ENCODE assay signal across 7 mouse cellular contexts in the genomic region with DNA sequence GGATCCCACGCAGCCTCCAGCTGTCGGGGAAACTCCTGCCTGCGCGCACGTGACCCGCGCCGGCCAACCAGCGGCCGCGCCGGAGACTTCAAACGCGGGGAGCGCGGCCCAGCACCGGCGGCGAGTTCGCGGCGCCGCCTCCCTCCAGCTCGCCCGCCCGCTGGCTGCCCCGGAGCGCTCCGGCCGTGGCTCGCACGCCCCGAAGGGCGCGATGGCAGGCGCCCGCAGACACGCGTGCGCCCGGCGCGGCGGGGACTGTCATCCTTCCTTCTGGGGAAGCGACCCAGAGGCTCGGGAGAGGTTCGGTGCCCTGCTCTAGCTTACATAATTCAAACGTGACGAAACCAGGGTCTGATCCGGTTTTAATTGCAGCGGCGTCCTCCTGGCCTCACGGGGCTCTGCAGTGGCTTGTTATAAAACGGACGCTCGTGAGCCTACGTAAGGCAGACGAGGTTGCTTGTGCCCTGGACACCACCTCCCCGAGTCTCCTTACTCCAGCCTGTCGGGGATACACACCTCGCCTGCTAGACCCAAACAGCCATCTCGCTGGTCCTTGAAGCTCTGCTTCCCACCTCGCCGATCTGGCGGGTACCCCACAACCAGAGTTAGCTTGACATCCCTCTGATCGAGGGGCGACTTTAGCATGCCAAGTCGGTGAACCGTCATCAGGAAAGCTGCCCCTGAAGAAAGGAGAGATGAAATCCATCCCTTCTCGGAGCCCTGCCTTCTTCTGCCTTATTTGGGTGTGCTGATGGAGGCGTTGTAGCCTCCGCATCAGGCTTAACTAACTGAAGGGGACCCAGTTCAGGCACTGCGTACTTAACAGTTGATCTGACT. TPM values are rescaled to one million over a fixed set of nuclear protein-coding genes. Genes with fewer than 3 reads are reported as not detected.
DNase-seq lines count a peak whose midpoint lies in the region; ATAC-seq and TF ChIP-seq lines count a peak whose summit lies in the region.

A gene (minus strand): TSS at position 11 of the 837 bp plus-strand sequence.

- peak within 1 kb of the TSS; percentile 89 for H3K27ac ChIP-seq in intestine, postnatal 0 days (ENCODE audit: low read depth, low read length)
- H3K27ac ChIP-seq in midbrain, embryonic 12.5 days (replicated peaks): peak within 1 kb of the TSS; percentile 93
- 0 out of 2 replicates have a peak within 1 kb of the TSS, but pooled peaks have one; percentile 5 for H3K27ac ChIP-seq in small intestine, adult 2 months (ENCODE audit: insufficient read depth, low read depth, low read length)

- H3K27me3 ChIP-seq in intestine, postnatal 0 days (replicated peaks; ENCODE audit: control insufficient read depth, insufficient read depth, low read length): no peaks in the 10 kb centered on the region
- H3K27me3 ChIP-seq in midbrain, embryonic 12.5 days: no peaks in the 10 kb centered on the region
- no peaks in the 10 kb centered on the region for H3K27me3 ChIP-seq in small intestine, adult 2 months (ENCODE audit: control insufficient read depth, insufficient read depth, low read length)

- H3K36me3 ChIP-seq in intestine, postnatal 0 days (ENCODE audit: control insufficient read depth, insufficient read depth): peaks cover 9% of the 10 kb centered on the region
- H3K36me3 ChIP-seq in midbrain, embryonic 12.5 days: peaks cover 6% of the 10 kb centered on the region; the same call in 1 of the 2 replicates
- H3K36me3 ChIP-seq in small intestine, adult 2 months (ENCODE audit: control insufficient read depth, insufficient read depth, low read length): no peaks in the 10 kb centered on the region

- TF ChIP-seq CTCF in intestine, postnatal 0 days (IDR thresholded peaks at IDR 0.05; ENCODE audit: low read depth): no peak
- no peak for TF ChIP-seq CTCF in small intestine, adult 2 months (IDR thresholded peaks at IDR 0.05; ENCODE audit: extremely low read depth, insufficient read length, insufficient replicate concordance, low read depth, low read length)

- DNase-seq in adrenal gland, adult 8-10 months: peak; percentile 78
- DNase-seq in embryo, embryonic 9.5 days (ENCODE audit: extremely low spot score): peak; percentile 82
- no peak for DNase-seq in gonadal fat pad, adult 2 months (ENCODE audit: low read depth)
- peak; percentile 85 for DNase-seq in left cerebral cortex, postnatal 4 days

- under 1% methylated on average over 55 of the region's 73 CpGs for WGBS in intestine, postnatal 0 days
- under 1% methylated on average over 73 of the region's 73 CpGs for WGBS in midbrain, embryonic 12.5 days
- under 1% methylated on average over 73 of the region's 73 CpGs for WGBS in small intestine, adult 2 months

- no peak for TF ChIP-seq POLR2A in small intestine, adult 2 months (IDR thresholded peaks at IDR 0.05; ENCODE audit: low read depth, low read length)

- H3K4me1 ChIP-seq in intestine, postnatal 0 days (replicated peaks; ENCODE audit: control insufficient read depth, insufficient read depth, low read length): no peaks in the 10 kb centered on the region
- H3K4me1 ChIP-seq in midbrain, embryonic 12.5 days: peaks cover 17% of the 10 kb centered on the region
- no peaks in the 10 kb centered on the region; the same call in 1 of the 2 replicates for H3K4me1 ChIP-seq in small intestine, adult 2 months (ENCODE audit: control insufficient read depth, insufficient read depth, insufficient read length, low read length)

- no peaks in the 10 kb centered on the region for H3K9me3 ChIP-seq in intestine, postnatal 0 days (ENCODE audit: control insufficient read depth)
- no peaks in the 10 kb centered on the region for H3K9me3 ChIP-seq in midbrain, embryonic 12.5 days

- peak within 1 kb of the TSS; percentile 95 for H3K4me2 ChIP-seq in intestine, postnatal 0 days (replicated peaks; ENCODE audit: low read depth)
- peak within 1 kb of the TSS; percentile 75 for H3K4me2 ChIP-seq in midbrain, embryonic 12.5 days (replicated peaks)

- intact Hi-C loops in left cerebral cortex, postnatal 4 days (cut with DNase I): no loop called here

- ATAC-seq in intestine, postnatal 0 days: peak; percentile 91
- ATAC-seq in midbrain, embryonic 12.5 days (ENCODE audit: low FRiP score, low read depth): peak; percentile 93

- peak within 1 kb of the TSS; percentile 79 for H3K4me3 ChIP-seq in intestine, postnatal 0 days (ENCODE audit: low read depth, low read length)
- peak within 1 kb of the TSS; percentile 82 for H3K4me3 ChIP-seq in midbrain, embryonic 12.5 days
- peak within 1 kb of the TSS; percentile 99 for H3K4me3 ChIP-seq in small intestine, adult 2 months (ENCODE audit: low read depth, low read length)

- H3K9ac ChIP-seq in intestine, postnatal 0 days (ENCODE audit: low read depth, low read length): peak within 1 kb of the TSS; percentile 91
- peak within 1 kb of the TSS; percentile 92 for H3K9ac ChIP-seq in midbrain, embryonic 12.5 days (replicated peaks)

RNA-seq across cellular contexts. Expression of the gene that starts here (rescaled TPM):
- 10 to 100 TPM; 39.5 to 41.8 (median 39.8) TPM for total RNA-seq in adrenal gland, adult 8-10 months (2022)
- polyA plus RNA-seq in gonadal fat pad, adult 2 months (2012; rRNA removed): 33.0 and 36.8 TPM in 2 replicates
- polyA plus RNA-seq in intestine, postnatal 0 days (2015; fragmentation: Nextera tagmentation; extraction: Ambion mirVana): 43.0 and 45.0 TPM in 2 replicates
- 10 to 100 TPM; 72.7 to 77.1 TPM for total RNA-seq in left cerebral cortex, postnatal 4 days (2021)
- 95.7 and 98.0 TPM in 2 replicates for polyA plus RNA-seq in midbrain, embryonic 12.5 days (2016; fragmentation: Nextera tagmentation; extraction: Ambion mirVana)
- 8.8 and 9.7 TPM in 2 replicates for polyA plus RNA-seq in small intestine, adult 2 months (2012; rRNA removed)

Comparison
In these comparisons a context has a peak if more than half of its experiments do, and no peak if none do; other contexts are left out.
1. H3K27ac ChIP-seq: peak in every context shown above with its lines; median percentile 93 in midbrain, embryonic 12.5 days; 89 in intestine, postnatal 0 days; 5 in small intestine, adult 2 months.